Mouse (Mus musculus) yolk sac, embryonic 10.5 days (tissue): ENCODE results near the gene Zbtb32.

ENCODE experiments used
- DNase-seq: peaks from one replicate; pipeline ENCODE4 v3.0.0-alpha.2; 2017; ENCODE audit warnings: low spot score

The Zbtb32 gene

GRCm38 (mm10) chr7:30567555-30567954 is 31.2 kb downstream of the Zbtb32 start:
- DNase-seq = no peak

GRCm38 (mm10) chr7:30566033-30566432 is 32.7 kb downstream of the Zbtb32 start:
- no peak for DNase-seq

DNA sequence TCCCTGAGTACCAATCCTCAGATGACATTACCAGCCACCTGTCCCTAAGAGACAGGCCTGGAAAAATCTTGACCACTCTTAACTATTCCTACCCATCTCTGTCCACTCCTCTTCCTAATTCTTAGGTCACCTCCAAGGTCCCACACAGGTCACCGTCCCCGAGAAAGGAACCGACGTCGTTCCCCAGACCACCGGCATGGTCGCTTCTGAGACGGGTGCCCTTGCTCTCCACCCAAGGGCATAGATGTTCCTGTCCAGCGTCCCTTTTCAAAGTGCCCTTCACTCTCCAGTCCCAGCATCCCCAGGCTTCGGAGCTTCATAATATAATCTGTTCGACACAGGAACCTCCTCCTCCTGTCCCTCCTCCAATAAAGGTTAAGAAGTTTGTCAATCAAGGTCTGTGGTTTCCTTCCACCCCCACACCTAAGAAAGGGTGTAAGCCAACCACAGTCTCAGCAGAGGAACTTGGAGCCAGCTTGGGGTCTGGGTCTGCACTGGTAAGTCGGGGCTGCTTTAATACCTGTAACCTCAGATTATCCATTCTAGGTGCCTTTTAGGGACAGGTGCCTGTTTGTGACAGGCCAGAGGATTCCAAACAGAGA is 33.6 kb downstream of the Zbtb32 start, which contains the start of gene Igflr1:
Igflr1 (plus strand) TSS at position 458 of the 602 bp plus-strand sequence.
- DNase-seq = no peak

GRCm38 (mm10) chr7:30563906-30564280 is 34.8 kb downstream of the Zbtb32 start:
- no peak for DNase-seq

GRCm38 (mm10) chr7:30563117-30563905 is 35.4 kb downstream of the Zbtb32 start, which contains the start of the genes U2af1l4, Gm49396 and Psenen:
Gene U2af1l4 (plus strand): TSS chr7:30563301.
Gene Gm49396 (plus strand): TSS chr7:30563344.
Gene Psenen (minus strand): TSS chr7:30563627.
- peak; percentile 96 for DNase-seq

DNA sequence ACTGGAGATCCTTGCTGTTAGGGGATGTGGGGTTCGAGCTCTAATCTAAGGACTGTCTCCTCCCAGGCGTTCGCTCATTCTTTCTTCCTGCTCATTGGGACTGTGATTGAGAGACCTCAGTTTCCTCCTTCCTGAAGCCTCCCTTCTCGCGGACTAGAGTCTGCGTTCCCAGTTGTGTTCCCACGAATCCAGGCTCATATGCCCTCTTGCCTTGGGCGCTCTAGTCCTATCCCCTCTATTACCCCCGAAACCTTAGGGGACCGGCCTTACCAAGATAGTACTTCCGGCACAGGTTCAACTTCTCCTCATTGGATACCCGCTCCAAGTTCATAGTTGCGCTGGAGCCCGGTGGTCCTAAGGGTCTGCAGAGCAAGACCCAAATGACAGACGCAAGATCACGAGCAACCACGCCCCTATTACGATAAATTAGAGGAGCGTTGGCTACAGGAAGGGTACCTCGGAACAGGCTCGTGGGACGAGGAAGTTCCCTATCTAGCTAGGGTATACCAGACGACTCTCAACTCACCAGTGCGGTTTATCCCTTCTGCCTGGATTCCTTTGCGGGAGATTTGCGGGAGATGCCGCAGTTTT is 36.1 kb downstream of the Zbtb32 start:
- DNase-seq = no peak

- no peak for DNase-seq
These were observed 38.4 kb downstream of the Zbtb32 start for GRCm38 (mm10) chr7:30560296-30560695.

DNA sequence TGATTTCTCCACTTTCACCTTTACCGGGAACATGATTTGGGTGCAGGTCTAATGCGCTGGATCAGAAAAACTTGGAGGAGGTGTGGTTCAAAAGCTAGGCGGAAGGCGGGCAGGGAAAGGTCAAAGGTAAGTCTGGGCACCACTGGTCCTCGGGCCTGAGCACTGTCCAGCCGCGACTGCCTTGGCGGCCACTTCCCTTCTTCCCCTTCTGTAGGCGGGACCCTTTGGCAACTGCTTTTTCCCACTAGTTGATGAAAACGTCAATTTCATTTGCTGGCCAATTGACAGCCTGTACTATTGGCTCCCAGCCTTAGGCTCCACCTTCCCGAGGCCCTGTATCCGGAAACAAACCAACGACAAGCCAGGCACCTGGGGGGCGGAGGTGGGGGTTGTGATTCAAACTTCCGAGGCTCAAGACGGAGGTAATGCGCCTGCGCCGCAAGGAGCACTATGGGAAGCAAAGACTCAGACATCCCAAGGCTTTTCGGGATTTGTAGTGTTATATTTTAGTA is 39.2 kb downstream of the Zbtb32 start, which contains the start of gene Lin37:
Lin37 (minus strand) TSS at position 396 of the 512 bp plus-strand sequence.
- DNase-seq = peak; percentile 98

- no peak for DNase-seq
These were observed 39.9 kb downstream of the Zbtb32 start for GRCm38 (mm10) chr7:30558656-30559442.

- no peak for DNase-seq
These were observed 40.7 kb downstream of the Zbtb32 start for GRCm38 (mm10) chr7:30557901-30558514.

DNA sequence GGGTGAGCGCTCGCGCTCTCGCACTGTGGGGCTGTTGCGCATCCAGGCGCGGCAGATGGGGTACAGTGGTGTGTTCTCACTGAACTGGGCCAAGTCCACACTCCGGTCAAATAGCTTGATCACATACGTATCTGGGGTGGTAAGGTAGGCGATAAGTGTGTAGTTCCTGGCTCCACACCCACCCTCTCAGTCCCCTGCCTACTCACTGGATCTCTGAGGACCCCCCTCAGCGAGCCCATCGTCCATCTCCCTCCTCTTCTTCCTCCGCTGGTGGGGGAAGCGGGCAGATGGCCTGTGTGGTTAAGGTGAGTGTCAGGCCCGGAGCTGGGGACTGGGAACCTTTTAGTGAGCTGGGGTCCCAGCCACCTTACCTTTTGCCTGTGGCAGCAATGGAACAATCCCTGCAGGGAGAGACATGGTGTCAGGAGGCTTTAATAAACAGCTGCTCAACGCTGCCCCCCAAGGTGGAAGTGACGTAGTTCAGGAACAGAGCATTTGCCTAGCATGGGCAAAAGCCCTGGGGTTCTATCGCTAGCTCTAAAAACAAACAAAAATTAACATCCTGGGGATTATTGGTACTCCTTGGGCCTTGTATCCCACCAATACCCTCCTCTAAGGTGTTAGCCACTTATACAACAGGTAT is 41.7 kb downstream of the Zbtb32 start:
- DNase-seq = no peak

DNA sequence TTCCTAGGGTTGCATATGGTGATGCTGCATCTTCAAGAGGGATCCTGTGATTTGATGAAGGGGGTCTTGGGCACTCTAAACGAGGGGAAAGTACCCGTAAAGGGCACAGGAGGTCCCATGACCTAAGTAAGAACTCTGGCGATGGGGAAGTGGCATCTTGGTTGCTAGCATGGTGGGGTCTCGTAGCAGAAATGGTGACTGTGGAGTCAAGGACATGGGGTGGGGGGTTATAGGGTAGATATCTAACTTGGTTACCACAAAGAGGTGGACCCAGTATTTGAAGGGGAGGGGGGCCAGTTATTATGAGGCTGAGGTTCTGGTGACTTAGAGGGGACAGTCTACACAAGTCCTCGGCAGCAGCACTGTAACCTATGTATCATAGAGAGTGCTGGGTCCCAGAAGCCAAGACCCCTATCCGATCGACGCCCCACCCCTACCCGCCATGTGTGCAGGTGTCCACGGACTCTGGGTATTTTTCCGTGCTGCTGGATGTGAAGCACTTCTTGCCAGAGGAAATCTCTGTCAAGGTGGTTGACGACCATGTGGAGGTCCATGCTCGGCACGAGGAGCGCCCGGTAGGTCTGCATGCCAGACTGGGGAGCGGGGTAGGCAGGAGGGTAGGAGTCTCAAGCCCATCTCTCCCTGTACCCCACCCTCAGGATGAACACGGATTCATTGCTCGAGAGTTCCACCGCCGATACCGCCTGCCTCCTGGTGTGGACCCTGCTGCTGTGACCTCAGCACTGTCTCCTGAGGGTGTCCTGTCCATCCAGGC is 44.7 kb downstream of the Zbtb32 start:
- no peak for DNase-seq

DNA sequence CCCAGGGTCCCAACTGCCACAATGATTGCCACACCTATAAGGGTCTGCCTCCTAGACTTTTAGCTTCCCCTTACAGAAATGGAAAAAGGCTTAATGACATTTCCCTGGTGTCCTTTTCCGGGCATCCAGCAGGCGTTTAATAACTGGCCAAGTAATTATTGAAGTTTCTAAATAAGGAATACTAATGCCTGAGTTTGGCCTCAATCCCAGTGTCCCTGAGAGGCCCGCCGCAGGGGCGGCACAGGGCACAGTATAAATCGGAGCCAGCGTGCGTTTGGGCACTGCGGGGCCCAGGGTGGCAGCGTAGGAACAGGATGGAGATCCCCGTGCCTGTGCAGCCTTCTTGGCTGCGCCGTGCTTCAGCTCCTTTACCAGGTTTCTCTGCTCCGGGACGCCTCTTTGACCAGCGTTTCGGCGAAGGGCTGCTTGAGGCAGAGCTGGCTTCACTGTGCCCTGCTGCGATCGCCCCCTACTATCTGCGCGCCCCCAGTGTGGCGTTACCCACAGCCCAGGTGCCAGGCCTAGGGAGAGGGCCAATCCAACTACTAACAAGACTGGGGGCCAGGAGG is 45.6 kb downstream of the Zbtb32 start:
- DNase-seq = no peak

- DNase-seq = peak; percentile 99
These were observed 46.3 kb downstream of the Zbtb32 start, which contains the start of the genes Hspb6 and Proser3 for GRCm38 (mm10) chr7:30552102-30553020. Gene Hspb6 (plus strand): TSS chr7:30552178. Gene Proser3 (minus strand): TSS chr7:30552299.

GRCm38 (mm10) chr7:30551445-30552101 is 47.1 kb downstream of the Zbtb32 start:
- DNase-seq = no peak

DNA sequence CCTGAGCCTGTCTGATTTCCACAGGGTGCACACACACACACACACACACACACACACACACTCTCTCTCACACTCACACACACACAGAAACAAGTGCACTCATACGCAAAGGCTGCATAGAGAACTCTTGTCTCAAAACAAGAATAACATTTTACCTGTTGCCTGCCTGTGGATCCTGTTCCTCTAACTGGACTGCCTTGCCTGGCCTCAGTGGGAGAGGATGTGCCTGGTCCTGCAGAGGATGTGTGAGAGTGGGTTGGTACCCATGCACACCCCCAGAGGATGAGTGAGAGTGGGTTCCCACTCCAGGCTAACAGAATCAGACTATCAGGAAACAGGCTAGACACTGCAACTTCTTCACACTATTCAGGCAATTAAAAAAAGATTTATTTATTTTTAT is 48.1 kb downstream of the Zbtb32 start:
- no peak for DNase-seq

DNA sequence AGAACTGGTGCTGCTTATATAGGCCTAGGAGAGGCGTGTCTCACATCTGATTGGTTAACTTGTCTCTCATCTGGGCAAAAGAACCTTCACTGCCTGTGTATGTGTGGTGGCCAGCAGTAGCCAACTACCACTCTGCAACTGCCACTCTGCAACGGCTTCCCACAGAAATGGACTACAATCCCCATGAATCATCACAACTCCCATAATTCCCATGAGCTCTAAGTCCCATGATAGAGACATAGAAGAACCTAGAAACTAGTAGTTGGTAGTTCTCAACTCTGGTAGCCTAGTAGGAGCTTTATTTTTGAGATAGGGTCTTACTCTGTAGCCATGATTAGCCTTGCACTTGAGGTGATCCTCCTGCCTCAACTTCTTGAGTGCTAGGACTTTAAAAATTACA is 48.8 kb downstream of the Zbtb32 start:
- DNase-seq = no peak

DNA sequence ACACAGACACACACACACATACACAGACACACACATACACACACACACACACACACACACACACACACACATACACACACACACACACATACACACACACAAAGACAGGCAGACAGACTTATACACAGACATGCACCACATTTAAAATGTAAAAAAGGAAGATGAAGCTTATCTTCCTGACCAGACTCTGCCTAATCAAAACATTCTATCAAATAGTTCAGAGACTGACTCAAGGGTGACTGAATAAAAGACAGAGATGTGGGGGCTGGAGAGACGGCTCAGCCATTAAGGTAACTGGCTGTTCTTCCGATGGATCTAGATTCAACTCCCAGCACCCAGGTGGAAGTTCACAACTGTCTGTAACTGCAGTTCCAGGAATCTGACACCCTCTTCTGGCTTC is 54.4 kb downstream of the Zbtb32 start:
- DNase-seq = no peak
